Mouse (Mus musculus): ENCODE results near the gene Fkbp2.
A peak's percentile ranks its signal among the peaks of the same experiment; 100 is the strongest.

Fkbp2 gene

DNA sequence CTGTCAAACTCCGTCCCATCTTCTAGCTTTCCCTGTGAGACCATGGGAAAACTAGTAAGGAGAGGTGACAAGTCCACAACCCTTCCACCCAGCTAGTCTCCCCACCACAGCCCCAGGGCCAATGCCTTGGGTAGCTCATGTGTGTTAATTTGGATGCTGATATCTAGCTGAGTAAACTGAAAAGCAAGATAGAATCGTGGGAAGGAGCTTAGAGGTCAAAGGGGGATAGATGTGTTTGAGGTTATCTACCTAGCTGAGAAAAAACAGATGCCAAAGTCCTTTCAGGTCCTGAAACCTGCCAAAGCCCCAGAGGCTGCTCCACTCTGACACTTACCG is 1.7 kb downstream of the Fkbp2 start:
- no peaks in the 10 kb centered on the region for H3K27me3 ChIP-seq (ENCODE audit: insufficient read depth, low read length)
- no peaks in the 10 kb centered on the region for H3K9me3 ChIP-seq (ENCODE audit: low read length)
- H3K36me3 ChIP-seq (ENCODE audit: insufficient read depth, low read length) = peaks cover 54% of the 10 kb centered on the region
- peaks cover 64% of the 10 kb centered on the region for H3K4me1 ChIP-seq (replicated peaks; ENCODE audit: low read depth, low read length)
- peak overlapping the region; percentile 91 for H3K4me3 ChIP-seq (replicated peaks; ENCODE audit: low read length)
- TF ChIP-seq CTCF (conservative IDR thresholded peaks at IDR 0.05; ENCODE audit: low read length) (no peak), NANOG (IDR thresholded peaks at IDR 0.05; ENCODE audit: borderline replicate concordance, low read length) (no peak), POU5F1 (IDR thresholded peaks at IDR 0.05; ENCODE audit: borderline replicate concordance, low read length) (no peak)

DNA sequence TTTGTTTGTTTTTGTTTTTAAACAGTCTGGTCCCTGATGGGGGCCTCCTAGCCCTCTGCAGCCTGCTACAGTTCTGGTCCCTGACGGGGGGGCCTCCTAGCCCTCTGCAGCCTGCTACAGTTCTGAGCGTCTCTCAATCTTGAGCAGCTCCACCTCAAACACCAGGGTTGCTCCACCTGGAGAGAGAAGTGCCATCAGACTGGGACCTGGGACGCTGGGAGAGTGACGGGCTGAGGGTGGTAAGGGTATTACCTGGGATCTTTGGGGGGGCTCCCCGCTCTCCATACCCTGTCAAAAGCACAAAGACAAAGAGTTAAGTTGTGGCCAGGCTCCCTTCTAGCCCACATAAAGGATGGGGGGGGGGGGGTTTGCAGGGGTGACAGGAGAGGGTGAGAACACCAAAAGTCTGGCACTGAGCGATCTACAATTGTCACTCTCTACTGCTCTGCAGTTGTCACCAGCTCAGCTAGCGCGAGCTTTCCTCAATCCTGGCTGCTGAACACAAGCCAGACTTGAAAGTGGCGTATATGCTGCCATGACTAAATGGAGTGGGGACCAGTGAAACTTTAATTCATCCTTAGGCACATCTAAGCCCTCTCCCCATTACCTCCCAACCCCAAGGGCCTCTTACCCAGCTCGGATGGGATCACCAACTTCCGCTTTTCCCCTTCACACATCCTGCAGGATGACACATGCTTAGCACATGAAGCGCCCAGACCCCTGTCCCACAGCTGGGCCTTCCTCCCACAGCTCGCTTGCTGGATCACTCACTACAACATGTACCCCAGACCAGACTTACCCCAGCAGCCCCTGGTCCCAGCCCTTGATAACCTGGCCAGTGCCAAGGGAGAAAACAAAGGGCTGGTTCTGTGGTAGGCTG is 2.3 kb downstream of the Fkbp2 start:
- Histone ChIP-seq H3K27me3 (ENCODE audit: insufficient read depth, low read length) (no peaks in the 10 kb centered on the region), H3K4me3 (replicated peaks; ENCODE audit: low read length) (peak overlapping the region; percentile 98), H3K36me3 (ENCODE audit: insufficient read depth, low read length) (peaks cover 49% of the 10 kb centered on the region), H3K9me3 (ENCODE audit: low read length) (no peaks in the 10 kb centered on the region), H3K4me1 (replicated peaks; ENCODE audit: low read depth, low read length) (peaks cover 67% of the 10 kb centered on the region)
- TF ChIP-seq CTCF (conservative IDR thresholded peaks at IDR 0.05; ENCODE audit: low read length) = no peak
- no peak for TF ChIP-seq NANOG (IDR thresholded peaks at IDR 0.05; ENCODE audit: borderline replicate concordance, low read length)
- TF ChIP-seq POU5F1 (IDR thresholded peaks at IDR 0.05; ENCODE audit: borderline replicate concordance, low read length) = no peak

DNA sequence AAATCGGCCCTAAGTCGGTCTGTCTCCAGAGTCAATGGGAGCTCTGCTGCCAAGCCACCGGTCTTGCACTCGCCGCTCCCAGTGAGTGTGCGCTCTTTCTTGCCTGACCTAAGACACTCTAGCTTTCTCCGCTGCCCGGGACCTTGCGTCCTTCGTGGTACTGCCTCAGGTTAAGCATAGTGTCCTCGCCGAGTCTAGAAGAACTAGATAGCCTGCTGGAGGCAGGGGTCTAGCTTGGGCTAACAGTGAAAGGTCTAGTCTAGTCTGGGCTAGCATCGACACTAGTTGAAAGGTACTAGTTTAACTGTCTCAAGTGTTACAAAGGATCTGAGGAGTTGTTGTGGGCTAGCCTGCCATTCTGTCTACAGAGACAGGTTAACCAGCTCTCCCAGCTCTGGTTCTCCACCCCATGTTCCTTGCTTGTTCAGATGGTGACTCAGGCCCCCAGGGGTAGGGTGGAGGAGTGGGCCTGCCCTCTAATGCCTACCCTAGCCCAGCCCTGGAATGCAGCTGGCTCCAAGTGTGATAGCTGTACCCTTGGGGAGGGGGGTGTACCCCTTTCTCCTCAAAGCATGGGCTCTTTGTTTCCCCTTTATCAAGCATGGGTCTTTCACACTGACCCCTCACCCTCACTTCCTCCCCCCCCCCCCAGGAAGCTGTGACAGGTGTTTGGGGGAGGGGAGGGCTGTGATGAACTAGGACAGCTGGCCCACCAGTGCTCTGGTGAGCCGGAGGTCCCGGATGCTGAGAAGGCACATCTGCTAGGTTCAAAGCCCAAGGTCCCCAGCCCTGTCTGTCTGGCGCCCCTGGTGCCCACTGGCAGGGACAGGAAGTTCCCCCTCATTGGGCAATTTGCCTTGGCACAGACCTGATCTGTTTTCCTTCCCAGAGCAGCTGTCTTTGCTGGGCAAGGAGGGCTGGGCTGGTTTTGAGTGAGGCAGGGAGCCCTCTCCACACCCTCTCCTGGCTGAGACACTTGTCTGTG is 4.5 kb downstream of the Fkbp2 start, which contains the start of gene Plcb3:
Plcb3 (minus strand) TSS at position 934 of the 985 bp plus-strand sequence.
- peak within 1 kb of the TSS; percentile 98 for H3K4me3 ChIP-seq (replicated peaks; ENCODE audit: low read length)
- no peaks in the 10 kb centered on the region for H3K27me3 ChIP-seq (ENCODE audit: insufficient read depth, low read length)
- peaks cover 32% of the 10 kb centered on the region for H3K36me3 ChIP-seq (ENCODE audit: insufficient read depth, low read length)
- H3K9me3 ChIP-seq (ENCODE audit: low read length) = no peaks in the 10 kb centered on the region
- TF ChIP-seq POU5F1 (IDR thresholded peaks at IDR 0.05; ENCODE audit: borderline replicate concordance, low read length) (no peak), NANOG (IDR thresholded peaks at IDR 0.05; ENCODE audit: borderline replicate concordance, low read length) (no peak), CTCF (conservative IDR thresholded peaks at IDR 0.05; ENCODE audit: low read length) (no peak)
- H3K4me1 ChIP-seq (replicated peaks; ENCODE audit: low read depth, low read length) = peaks cover 72% of the 10 kb centered on the region

- TF ChIP-seq NANOG (IDR thresholded peaks at IDR 0.05; ENCODE audit: borderline replicate concordance, low read length) (no peak), POU5F1 (IDR thresholded peaks at IDR 0.05; ENCODE audit: borderline replicate concordance, low read length) (no peak), CTCF (conservative IDR thresholded peaks at IDR 0.05; ENCODE audit: low read length) (no peak)
- Histone ChIP-seq H3K4me1 (replicated peaks; ENCODE audit: low read depth, low read length) (peaks cover 81% of the 10 kb centered on the region), H3K9me3 (ENCODE audit: low read length) (no peaks in the 10 kb centered on the region), H3K27me3 (ENCODE audit: insufficient read depth, low read length) (no peaks in the 10 kb centered on the region), H3K4me3 (replicated peaks; ENCODE audit: low read length) (peak within 1 kb of the TSS; percentile 98), H3K36me3 (ENCODE audit: insufficient read depth, low read length) (peaks cover 32% of the 10 kb centered on the region)
These were observed 5.8 kb downstream of the Fkbp2 start, which contains the start of gene Ppp1r14b for GRCm38 (mm10) chr19:6974211-6975205. Gene Ppp1r14b, plus strand, starts transcription at chr19:6974968.

GRCm38 (mm10) chr19:6973581-6974190 is 6.6 kb downstream of the Fkbp2 start:
- H3K4me1 ChIP-seq (replicated peaks; ENCODE audit: low read depth, low read length) = peaks cover 81% of the 10 kb centered on the region
- H3K4me3 ChIP-seq (replicated peaks; ENCODE audit: low read length) = peak overlapping the region; percentile 98
- TF ChIP-seq NANOG (IDR thresholded peaks at IDR 0.05; ENCODE audit: borderline replicate concordance, low read length) = no peak
- TF ChIP-seq POU5F1 (IDR thresholded peaks at IDR 0.05; ENCODE audit: borderline replicate concordance, low read length) = no peak
- no peak for TF ChIP-seq CTCF (conservative IDR thresholded peaks at IDR 0.05; ENCODE audit: low read length)
- H3K36me3 ChIP-seq (ENCODE audit: insufficient read depth, low read length) = peaks cover 29% of the 10 kb centered on the region
- H3K9me3 ChIP-seq (ENCODE audit: low read length) = no peaks in the 10 kb centered on the region
- no peaks in the 10 kb centered on the region for H3K27me3 ChIP-seq (ENCODE audit: insufficient read depth, low read length)

DNA sequence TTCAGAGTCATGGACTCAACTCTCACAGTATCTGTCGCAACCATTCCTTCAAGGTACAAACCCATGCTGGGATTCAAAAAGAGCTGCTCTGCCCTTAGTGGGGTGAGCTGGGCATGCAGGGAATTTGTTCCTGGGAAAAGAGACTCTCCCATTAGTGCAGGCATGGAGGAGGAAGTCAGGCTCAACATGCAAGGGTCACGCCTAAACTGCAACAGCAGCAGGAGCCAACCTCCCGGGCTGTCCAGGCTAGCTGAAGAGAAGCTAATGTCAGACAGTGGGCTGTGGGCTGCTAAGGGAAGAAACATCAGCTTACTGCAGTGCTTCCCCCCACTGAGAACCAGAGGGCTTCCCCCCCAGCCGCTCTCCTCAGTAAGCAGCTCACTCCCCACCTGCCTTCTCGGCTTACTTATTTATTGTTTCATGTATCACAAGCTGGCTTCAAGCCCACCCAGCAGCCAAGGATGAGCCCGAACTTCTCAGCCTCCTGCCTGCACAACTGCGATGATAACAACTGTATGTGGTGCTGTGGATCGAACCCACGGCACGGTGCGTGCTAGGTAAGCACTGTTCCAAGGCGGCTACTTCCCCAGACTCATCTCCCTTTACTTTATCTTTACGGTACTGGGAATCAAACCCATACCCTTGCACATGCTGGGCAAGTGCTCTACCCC is 7.9 kb downstream of the Fkbp2 start:
- H3K9me3 ChIP-seq (ENCODE audit: low read length) = no peaks in the 10 kb centered on the region
- peaks cover 22% of the 10 kb centered on the region for H3K36me3 ChIP-seq (ENCODE audit: insufficient read depth, low read length)
- peaks cover 81% of the 10 kb centered on the region for H3K4me1 ChIP-seq (replicated peaks; ENCODE audit: low read depth, low read length)
- no peaks in the 10 kb centered on the region for H3K27me3 ChIP-seq (ENCODE audit: insufficient read depth, low read length)
- H3K4me3 ChIP-seq (replicated peaks; ENCODE audit: low read length) = peak overlapping the region; percentile 90; the same call in 1 of the 2 replicates
- TF ChIP-seq CTCF (conservative IDR thresholded peaks at IDR 0.05; ENCODE audit: low read length) = no peak
- TF ChIP-seq NANOG (IDR thresholded peaks at IDR 0.05; ENCODE audit: borderline replicate concordance, low read length) = no peak
- TF ChIP-seq POU5F1 (IDR thresholded peaks at IDR 0.05; ENCODE audit: borderline replicate concordance, low read length) = no peak

DNA sequence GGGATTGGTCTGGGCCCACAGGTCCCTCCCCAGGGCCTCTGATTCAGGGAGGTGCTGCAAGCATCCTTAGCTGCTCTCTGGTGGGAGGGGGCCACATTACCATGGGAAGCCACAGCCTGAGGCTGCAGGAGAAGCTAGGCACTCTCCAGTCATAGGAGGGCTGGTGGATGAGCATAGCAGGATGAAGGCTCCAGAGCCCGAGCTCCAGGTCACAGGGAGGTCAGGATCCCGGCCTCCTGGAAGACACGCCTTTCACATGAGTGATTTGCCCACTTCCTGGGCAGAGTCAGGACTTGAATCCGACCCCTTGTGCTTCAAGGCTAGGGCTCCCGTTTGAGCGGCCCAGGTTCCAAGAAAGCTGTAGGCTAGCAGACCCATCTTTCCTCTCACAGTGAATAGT is 8.7 kb downstream of the Fkbp2 start:
- H3K27me3 ChIP-seq (ENCODE audit: insufficient read depth, low read length) = no peaks in the 10 kb centered on the region
- peaks cover 81% of the 10 kb centered on the region for H3K4me1 ChIP-seq (replicated peaks; ENCODE audit: low read depth, low read length)
- H3K9me3 ChIP-seq (ENCODE audit: low read length) = no peaks in the 10 kb centered on the region
- no peak for TF ChIP-seq CTCF (conservative IDR thresholded peaks at IDR 0.05; ENCODE audit: low read length)
- TF ChIP-seq NANOG (IDR thresholded peaks at IDR 0.05; ENCODE audit: borderline replicate concordance, low read length) = no peak
- no peak for TF ChIP-seq POU5F1 (IDR thresholded peaks at IDR 0.05; ENCODE audit: borderline replicate concordance, low read length)
- peak overlapping the region; percentile 90 for H3K4me3 ChIP-seq (replicated peaks; ENCODE audit: low read length)
- H3K36me3 ChIP-seq (ENCODE audit: insufficient read depth, low read length) = peaks cover 21% of the 10 kb centered on the region
